Mouse (Mus musculus) layer of hippocampus, postnatal 25 days (tissue): ENCODE measurements around the gene Zc2hc1b. TPM values are rescaled to one million over a fixed set of nuclear protein-coding genes. Genes with fewer than 3 reads are reported as not detected.

ENCODE experiments used
- DNase-seq, 2 experiments: peaks; one replicate each; pipeline ENCODE4 v3.0.0; 2022; ENCODE audit warnings: mixed read lengths in 2 of 2, low spot score in 1 of 2; ENCODE audit errors: extremely low spot score in 1 of 2
- total RNA-seq, 2 experiments: library from RNA; stranded (reverse); gene quantifications; 2 replicates each; pipeline ENCODE4 v1.2.3; 2021

Gene Zc2hc1b
- total RNA-seq, 2 experiments from 2014 or later: not detected

DNA sequence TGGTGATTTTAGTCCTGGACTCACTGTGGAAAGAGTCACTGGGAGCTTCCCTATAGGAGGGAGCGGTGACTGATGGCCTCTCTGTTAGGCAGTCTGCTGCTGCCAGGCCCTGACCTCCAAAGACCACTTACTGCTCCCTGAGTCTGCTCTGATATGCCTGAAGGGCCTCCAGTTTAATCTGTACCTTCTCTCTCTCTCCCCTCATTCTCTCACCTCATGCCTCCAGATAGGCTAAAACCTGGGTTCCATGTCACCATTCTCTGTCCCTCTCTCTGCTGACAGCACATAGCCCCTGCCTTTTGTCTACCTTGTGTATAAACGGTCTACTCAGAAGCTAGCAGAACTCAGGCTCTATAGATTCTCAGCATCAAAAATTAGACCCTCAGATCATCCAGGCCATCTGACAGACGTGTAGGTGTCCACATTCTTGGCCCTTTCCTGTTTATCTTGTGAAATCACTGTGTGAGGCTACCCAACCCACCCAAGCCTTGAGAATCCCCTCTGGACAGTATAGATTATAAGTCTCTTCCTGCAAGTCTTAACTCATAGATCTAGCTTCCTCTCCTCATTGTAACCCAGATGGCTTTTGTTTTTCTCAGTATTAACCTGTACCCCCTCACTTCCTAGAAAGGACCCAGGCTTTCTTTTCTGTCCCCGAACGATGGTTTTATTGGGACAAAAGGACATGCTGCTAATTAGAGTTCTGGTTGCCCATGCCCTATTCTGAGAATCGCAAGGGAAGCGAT lies 59.6 kb downstream of the Zc2hc1b start:
- DNase-seq: no peak

DNA sequence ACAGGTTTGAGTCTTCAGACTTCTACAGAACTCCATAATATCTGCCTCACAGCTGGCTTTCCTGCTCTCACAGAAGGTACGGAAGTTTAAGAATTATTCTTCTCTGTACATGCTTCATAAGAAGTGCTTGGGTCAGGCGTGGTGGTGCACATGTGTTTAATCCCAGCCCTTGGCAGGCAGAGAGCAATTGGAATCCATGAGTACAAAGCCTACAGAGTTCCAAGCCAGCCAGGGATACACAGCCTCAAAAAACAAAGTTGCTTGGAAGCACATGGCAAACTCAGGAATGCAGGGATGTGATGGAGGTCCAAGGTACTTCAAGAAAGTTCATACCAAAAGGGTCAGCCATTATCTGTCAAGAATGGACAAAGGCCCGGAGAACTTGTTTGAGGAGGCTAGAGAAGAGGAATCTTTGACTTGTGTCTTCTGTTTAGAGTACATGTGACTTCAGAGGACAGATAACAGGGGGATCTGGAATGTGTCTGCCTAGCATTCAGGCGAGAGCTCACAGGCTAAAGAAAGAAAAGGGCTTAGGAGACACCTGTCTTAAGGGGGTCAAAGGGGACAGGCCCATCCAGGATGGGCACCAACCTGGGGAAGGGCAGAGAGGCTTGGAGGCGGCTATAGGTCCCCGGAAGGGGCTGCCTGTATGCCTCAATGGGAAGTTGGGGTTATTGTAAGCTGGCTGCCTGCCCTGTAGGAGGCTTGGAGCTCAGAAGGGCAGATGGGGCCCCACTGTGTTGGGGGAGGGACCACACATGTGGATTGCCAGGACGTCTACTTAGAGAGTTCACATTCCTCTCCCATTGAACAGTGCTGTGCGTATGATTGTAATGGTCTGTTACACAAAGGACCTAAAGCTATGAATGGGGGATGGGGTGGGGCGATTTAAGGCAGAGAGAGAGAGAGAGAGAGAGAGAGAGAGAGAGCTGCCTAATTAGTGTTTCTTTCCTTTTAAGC lies 60.8 kb downstream of the Zc2hc1b start:
- no peak for DNase-seq

DNA sequence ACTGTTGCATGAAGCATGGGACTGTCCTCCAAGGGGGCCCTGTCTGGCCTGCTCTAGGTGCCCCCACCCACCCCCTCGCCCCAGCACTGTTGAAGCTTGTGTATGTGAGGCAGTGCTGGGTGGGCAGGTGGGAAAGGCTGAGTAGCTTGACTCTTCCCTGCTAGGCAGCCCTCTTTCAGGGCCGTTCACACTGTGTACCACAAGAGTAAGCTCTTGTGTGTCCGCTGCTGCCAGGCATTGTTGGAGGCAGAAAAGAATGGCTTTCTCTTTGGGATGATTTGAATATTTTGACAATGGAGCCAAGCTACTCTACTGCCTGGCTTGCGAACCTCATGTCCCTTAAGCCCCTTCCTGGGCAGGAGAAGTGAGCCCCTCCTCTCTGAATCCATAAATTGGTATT lies 62.8 kb downstream of the Zc2hc1b start:
- DNase-seq: no peak

DNA sequence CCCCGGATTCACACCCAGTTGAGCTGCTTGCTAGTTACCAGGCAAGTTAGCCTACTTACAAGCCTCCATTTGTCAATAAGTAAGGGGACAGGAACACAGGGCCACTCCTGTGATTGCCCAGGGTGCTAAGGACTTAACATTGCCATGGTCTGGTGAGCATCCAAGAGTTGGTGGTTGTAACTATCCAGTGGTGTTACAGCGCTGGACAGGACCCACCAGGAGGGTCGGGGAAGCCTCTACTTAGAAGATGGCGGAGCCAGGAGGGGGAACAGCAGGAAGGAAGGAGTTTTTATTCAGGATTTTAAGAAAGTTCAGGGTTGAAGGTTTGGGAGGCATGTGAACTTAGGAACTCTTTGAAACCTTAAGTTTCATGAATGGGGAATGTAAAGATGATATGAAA lies 64.2 kb downstream of the Zc2hc1b start:
- no peak for DNase-seq

DNA sequence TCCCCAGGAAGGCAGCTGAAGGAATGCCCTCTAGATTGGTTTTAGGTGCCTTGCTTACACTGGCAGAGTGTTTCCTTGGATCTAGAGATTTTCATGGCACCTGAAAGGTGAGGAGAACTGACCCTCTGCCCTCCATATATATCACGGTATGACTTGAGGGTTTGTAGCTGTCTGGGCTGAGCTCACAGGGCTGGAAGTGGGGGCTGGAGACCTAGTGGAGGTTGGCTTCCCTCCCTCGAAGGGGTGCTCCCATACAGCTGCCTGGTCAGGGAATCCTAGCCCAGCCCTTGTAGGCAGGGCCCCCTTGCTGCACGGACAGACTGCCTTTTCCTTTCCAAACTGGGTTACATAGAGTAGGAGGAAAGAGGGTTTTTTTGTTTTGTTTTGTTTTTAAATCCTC lies 65.0 kb downstream of the Zc2hc1b start:
- no peak for DNase-seq

DNA sequence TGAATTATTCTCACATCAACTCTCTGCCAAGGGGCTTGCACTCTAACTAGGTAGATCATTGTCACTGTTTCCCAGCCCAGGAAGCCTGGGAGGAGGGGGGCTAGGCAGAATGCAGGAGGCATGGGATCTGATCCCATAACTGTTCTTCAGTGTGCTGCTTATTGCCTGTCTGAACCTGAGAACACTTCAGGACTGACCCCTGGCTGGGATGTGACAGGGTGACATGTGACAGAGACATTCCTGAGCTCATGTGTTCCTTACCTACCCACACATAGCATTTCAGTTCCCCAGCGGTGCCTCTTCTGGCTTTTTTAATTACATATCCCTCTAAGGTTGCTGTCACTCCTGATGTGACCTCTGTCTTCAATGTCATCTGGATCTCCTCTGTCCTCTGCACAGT lies 68.0 kb downstream of the Zc2hc1b start:
- no peak for DNase-seq

DNA sequence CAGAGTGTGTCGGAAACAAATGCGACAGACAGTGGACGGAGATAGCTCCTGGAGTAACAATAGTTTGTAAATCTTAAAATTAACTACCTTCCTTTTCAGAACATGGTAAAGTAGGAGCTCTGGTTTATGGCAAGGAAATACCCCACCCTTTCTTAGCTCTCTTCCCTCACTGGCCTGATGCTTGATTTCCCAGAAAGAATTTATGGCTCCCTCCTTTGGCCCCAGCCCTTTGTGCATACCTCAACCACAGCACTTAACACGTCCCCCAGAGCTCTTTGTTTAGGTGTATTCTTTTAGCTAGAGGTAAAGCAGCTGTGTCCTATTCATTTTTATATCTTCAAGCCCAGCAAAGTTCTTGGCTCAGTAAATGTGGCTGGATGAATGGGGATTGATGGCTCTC lies 69.0 kb downstream of the Zc2hc1b start:
- DNase-seq: no peak

DNA sequence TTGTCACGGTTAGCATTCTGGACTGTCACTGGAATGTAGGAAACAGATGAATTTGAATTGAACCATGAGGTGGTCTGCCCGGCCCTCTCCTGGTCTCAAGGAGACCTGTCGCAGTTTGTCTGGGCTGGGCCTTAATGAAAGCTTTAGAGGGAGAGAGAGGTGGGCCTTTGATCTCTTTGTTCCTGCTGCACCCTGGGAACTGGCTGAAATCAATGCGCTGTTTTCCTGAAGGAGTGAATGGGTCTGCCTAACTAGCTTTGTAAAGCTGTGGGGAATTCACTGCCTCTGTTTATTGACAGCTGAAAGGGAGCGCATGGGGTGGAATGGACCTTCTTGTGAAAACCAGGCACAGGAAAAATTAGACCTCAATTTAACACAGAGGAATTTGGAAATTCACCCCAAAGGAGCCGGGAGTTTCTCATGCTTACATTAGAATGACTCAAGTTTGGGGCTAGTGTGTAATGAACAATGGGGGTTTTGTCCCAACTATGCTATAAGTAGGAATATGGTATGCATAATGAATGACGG lies 69.7 kb downstream of the Zc2hc1b start:
- DNase-seq: no peak

DNA sequence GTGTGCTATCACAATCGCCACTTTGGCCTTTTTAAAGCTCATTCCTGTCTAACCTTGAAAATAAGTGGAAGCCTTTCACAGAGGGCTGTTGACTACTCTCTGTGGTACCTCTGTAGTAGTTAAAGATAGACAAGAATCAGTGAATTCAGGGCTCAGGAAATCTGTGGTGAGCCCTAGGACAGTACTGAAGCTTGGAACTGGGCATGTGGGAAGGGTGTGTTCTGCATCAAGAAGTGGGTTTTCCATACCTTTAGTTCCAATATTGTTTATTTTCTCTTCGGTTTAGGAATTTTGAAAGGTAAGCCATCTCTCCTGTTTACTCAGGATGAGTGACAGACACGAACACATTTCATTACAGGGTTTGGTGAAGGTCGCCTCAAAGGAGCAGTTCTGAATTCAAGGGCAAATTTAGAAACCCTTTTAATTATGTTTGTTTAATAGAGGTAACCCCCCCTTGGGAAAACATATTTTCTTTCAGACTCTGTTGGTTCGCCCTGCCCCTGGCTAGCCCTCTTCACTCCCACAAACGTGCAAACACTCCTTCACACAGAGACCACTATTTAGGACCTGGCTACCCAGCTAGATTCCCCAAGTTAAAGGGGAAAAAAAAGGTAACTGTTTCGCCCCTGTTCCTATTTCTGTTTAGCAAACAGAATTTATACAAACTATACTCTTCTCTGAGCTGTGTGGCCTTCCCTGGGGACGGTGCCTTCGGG lies 70.8 kb downstream of the Zc2hc1b start:
- no peak for DNase-seq

DNA sequence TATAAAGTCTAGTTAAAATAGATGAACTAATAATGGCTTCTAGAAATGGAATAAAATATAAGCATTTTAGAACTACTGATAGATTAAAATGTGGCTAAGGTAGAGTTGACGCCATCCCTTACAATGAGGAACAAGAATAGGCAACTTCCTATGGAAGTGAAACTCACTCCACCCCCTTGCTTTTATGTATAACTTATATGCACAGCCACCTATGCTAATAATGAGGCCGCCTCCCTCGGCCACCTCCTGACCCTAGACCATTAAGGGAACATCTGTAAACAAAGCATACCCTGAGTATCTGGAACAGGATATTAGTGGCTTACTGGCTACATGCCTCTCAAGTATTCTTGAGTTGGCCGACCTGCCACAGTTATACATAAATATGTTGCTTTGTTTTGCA lies 74.0 kb downstream of the Zc2hc1b start:
- no peak for DNase-seq

DNA sequence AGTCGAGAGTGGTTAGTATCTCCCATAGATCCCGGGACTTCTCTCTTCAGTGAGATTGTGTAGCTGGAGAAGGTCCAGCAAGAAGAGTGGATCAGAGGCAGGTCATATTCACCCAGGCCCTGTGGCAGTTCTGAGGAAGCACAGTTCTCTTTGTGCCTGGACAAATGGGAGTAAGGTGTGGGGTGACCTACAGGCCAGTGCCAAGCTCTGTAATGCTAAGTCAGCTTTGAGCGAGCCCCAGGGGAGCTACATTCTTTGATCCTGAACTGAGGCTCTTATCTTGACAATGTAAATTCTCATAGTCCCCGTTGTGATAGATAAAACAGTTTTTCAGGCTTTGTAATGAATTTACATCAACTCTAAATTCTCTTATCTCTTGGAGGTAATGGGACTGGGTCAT lies 75.5 kb downstream of the Zc2hc1b start:
- no peak for DNase-seq

DNA sequence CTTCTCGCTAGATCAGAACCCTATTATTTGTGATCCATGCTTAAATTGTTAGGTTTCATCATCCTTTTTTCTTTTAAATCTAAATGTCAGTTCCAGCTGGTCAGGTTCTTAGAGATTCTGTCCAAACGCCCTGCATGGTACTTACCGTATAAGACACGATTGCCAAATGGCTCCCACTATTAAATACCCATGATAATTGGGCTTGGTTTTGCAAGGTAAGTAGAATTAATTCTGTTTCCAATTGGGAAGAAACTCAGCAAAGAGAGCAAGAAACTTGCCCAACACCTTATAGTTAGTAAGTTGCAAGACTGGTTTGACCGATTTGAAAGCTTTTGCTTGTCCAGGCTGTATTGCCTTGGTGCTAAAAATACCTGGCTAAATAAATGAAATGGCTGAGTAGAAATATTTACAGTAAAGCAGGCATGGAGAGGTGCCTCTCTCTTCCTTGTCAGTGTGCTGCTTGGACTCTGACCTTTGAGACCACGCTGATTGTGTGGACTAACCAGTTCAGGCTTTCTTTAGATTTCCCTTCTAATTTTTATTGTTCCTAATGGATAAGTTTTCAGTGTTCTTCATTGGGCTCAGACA lies 77.7 kb downstream of the Zc2hc1b start:
- DNase-seq: no peak

Other genes starting within 250 kb of the Zc2hc1b start
- gene Stx11, start 213.7 kb downstream of the Zc2hc1b start, total RNA-seq: under 1 TPM in 1 of 2 experiments, not detected in 1; 0.22 TPM
- 1 to 10 TPM; 9.3 to 9.8 TPM for gene Sf3b5, start 172.7 kb downstream of the Zc2hc1b start, total RNA-seq
- 10 to 100 TPM; 17.5 to 19.9 TPM for gene Plagl1, start 117.5 kb downstream of the Zc2hc1b start, total RNA-seq
- 10 to 100 TPM; 20.4 to 22.4 TPM for gene Ltv1, start 15.1 kb upstream of the Zc2hc1b start, total RNA-seq